Mouse (Mus musculus): ENCODE results near the gene Tmem40.
A peak's percentile ranks its signal among the peaks of the same experiment; 100 is the strongest.

Tmem40 gene

DNA sequence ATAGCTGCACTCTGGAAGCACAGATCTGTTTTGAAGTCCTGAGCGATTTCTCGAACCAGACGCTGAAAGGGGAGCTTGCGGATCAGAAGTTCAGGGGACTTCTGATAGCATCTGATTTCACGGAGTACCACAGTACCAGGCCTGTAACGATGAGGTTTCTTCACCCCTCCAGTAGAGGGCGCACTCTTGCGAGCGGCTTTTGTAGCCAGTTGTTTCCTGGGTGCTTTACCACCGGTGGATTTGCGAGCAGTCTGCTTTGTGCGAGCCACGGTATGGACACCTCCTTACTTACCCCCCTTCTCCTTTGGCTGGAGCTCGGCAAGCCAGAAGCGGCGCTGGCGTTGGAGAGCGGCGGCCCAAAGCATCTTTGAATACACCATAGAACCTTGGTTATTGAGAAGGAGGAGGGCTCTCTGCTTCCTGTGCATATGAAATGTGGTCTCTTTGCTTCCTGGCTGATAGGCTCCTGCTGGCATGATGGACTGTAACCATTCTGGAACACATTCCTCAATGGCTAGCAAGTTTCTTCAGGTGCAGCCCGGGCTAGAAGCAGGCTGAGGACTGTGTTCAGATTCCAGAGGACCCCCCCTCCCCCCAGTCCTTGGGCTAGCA lies 8.0 kb upstream of the Tmem40 start:
- no peak for DNase-seq (ENCODE audit: low spot score in 2 of 2)

DNA sequence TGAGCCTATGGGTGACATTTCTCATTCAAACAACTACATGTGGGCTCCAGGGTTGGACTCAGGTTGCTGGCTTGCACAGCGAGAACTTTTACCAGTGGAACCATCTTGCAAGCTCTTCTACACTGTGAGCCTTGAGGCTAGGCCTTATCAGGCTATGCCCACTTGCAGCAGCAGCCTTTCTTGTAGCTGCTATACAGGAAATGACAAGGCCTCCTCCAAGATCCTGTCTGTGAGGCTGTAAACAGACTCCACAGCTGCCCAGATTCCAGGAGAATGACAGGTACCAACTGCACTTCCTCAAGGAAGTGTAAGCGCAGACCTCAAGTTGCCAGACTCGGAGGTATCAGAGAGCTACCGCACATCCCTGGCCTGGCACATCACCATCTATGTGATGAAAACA lies 6.0 kb upstream of the Tmem40 start:
- DNase-seq (ENCODE audit: low spot score in 2 of 2), result no peak

GRCm38 (mm10) chr6:115767357-115767756 lies 5.1 kb upstream of the Tmem40 start:
- no peak for DNase-seq (ENCODE audit: low spot score in 2 of 2)

GRCm38 (mm10) chr6:115764179-115764578 lies 2.0 kb upstream of the Tmem40 start:
- DNase-seq (ENCODE audit: low spot score in 2 of 2), result peak; percentile 59 to 71

- DNase-seq (ENCODE audit: low spot score in 2 of 2), result no peak
These were observed 1.2 kb downstream of the Tmem40 start for GRCm38 (mm10) chr6:115760982-115761381.

DNA sequence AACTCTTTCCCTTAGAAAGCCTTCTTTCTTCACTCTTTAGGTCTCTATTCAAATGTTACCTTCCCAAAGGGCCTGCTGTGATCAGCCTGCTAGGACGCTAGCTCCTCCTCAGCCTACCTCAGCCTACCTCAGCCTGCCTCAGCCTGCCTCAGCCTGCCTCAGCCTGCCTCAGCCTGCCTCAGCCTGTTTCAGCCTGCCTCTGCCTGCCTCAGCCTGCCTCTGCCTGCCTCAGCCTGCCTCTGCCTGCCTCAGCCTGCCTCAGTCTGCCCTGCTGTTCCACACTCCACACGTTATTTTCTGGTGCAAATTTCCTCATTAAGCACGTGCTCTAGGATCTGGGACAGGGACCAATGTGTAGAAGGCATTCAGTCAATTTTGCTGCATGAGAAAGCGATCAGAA lies 2.1 kb downstream of the Tmem40 start:
- no peak for DNase-seq (ENCODE audit: low spot score in 2 of 2)

DNA sequence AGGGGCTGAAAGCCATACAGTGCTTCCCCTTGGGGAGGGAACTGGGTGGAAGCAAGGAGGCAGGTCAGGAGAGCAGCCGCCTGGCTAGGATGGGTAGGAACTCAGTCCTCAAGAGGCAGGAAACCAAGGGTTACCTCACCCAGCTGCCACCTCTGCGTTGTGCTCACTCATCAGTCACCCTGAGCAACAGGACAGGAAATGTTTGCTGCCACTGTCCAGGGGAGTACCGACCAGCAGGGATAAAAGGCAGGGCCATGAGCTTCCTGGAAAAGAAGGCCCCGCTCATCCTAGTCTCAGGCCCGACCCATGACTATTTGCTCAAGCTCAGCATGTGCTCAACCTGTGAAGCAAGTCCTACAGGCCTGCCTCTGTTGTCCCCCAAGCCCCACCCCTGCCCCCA lies 2.7 kb downstream of the Tmem40 start:
- DNase-seq (ENCODE audit: low spot score in 2 of 2), result no peak

DNA sequence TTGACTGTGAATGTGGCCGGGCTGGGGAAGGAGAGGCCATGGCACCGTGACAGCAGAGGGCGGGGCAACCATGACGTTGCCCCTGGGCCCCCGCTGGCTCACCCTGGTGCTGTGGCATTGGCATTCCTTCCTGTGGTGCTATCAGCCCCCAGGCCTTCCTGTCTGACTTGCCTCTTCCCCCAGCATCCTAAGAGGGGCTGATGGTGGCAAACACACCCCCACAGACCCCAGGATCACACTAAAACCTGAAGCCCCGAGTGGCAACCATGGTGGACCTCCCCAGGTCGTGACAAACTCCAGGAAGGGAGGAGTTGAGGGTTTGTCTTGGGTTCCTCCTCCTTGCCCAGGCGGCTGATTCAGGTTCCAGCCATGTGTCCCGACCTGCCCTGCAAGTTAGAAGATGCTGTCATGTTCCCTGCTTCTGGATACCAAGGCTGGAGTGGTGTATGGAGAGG lies 3.2 kb downstream of the Tmem40 start:
- DNase-seq (ENCODE audit: low spot score in 2 of 2), result no peak

- DNase-seq (ENCODE audit: low spot score in 2 of 2), result no peak
These were observed 6.7 kb downstream of the Tmem40 start for GRCm38 (mm10) chr6:115755536-115755935.

GRCm38 (mm10) chr6:115746326-115746725 lies 15.9 kb downstream of the Tmem40 start:
- no peak for DNase-seq (ENCODE audit: low spot score in 2 of 2)

DNA sequence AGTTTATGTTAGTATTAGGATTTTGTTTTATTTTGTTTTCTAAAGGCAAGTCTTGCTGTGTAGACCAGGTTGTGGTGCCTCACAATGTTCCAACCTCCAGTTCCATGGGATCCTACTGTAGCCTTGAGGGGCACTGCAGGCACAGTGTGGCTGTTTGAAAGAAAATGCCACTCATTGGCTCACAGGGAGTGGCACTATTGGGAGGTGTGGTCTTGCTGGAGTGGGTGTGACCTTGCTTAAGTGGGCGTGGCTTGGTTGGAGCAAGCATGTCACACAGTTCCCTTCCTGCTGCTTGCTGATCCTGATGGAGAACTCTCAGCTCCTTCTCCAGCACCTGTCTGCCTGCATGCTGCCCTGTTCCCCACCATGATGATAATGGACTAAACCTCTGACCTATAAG lies 18.6 kb downstream of the Tmem40 start:
- DNase-seq (ENCODE audit: low spot score in 2 of 2), result no peak

DNA sequence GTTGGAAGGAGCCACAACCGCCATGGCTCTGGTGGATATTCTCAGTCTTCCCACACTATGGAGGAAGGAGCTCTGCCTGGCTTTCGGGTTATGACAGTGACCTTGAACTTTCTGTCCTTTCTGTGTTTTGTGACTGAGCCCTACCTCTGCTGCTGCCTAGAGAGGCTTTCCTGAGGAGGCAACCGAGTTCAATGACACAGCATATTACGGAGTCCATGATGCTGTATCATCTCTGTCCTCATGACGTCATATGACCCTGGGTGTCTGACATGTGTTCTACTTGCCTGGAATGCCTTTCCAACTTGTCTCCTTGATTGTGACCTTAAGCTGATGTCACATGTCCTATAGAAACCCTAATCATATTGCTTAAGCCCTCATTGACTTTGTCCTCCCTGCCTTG lies 23.2 kb downstream of the Tmem40 start:
- DNase-seq (ENCODE audit: low spot score in 2 of 2), result no peak

DNA sequence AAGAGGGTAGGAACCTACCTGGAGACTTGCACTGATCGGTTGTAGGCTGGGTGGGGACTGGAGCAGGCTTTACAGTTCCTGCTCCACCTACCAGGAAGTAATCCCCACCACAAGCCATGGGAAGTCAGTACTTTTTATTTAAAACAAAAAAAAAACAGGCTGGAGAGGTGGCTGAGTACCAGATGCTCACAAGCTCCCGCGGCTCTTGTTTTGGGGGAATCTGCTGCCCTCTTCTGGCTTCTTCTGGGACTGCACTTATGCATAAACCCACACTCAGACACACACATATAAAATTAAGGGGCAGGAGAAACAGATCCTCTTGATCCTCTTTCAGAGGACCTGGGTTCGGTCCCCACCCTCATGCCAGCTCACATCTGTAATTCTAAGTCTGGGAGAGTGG lies 27.3 kb downstream of the Tmem40 start:
- peak in 1 of 2 experiments; percentile 47 for DNase-seq (ENCODE audit: low spot score in 2 of 2)

GRCm38 (mm10) chr6:115732341-115732928 lies 29.8 kb downstream of the Tmem40 start:
- DNase-seq (ENCODE audit: low spot score in 2 of 2), result no peak

DNA sequence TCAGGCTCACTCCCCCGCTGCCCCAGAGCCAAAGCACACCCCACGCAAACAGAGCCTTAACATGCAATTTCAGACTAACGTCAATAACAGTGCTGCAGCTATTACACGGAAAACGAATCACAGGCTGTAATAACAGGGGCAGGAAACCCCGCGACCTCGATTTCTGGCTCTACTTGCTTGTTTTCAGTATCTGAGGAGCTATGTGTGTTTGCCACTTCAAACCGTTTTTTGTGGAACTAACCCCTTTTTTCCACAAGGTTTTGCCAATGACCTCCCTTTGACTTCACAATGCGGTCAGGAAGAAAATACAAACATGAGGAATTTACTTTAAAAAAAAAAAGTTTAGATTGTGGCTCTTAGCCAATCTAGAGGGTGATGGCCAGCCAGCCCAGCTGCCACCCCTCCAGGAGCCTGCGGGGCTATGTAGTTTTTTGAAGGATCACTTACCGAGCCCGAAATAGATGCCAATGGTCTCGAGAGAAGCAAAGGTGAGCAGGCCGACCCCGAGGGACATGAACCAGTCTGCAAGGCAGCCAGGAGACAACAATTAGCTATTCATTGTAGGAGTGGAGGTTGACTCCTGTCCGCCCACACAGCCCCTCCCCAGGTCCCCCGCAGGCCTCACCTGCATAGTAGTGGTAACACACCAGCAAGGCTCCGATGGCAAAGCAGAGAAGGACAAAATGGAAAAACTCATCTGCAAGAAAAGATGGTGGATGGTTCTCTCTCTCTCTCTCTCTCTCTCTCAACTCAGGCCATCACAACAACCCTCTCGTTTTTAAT lies 31.5 kb downstream of the Tmem40 start:
- DNase-seq (ENCODE audit: low spot score in 2 of 2), result no peak

DNA sequence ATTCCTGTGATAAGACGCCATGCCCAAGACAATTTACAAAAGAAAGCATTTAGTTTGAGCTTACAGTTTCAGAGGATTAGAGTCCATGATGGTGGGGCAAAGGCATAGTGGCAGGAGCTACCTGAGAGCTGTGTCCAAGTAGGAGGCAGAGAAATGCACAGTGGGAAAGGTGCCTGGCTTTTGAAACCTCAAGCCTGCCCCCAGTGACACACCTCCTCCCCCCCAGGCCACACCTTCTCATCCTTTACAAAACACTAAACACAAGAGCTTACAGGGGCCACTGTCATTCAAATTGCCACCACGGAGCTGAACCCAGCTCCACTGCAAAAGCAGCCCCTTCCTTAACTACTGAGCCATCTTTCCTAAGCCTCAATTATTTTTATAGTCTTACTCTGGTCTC lies 34.6 kb downstream of the Tmem40 start:
- no peak for DNase-seq (ENCODE audit: low spot score in 2 of 2)

GRCm38 (mm10) chr6:115727108-115727507 lies 35.1 kb downstream of the Tmem40 start:
- peak; percentile 52 to 72 for DNase-seq (ENCODE audit: low spot score in 2 of 2)

GRCm38 (mm10) chr6:115722246-115722645 lies 40.0 kb downstream of the Tmem40 start:
- DNase-seq (ENCODE audit: low spot score in 2 of 2), result no peak

DNA sequence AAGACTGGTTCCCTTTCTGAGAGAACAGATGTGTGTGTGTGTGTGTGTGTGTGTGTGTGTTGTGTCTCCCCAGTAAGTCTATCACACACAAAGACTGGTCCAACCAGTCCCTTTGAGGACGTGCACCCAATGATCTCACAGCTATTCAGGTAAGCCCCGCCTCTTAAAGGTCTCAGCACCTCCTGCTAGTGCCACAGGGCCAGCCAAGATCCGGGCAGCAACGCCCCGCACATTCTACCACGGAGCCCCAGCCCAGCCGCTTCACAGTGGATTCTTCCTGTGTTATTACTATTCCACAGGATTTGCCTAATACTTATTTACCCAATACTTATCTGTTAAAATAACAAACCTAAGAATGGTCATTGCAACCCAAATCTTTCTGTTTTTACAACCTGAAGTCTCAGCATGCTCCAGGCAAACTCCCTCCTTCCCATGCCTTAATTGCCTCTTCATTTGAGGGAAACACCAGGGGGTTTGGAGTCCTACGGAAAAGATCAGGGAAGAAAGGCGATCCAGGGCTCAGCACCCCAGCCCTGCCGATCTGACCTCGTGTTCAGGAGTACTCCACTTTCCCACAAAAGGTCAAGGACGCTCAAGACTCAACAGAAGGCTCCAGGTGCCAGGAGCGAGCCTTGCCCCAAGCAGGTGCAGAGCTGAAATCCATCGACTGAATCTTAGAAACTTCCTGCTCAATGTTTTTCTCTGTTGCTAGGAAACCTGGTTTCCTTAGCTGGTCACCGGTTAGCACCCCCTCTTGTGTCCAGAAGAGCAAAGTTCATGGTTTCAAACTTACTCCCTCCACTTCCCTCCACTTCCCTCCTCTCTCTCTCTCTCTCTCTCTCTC lies 44.3 kb downstream of the Tmem40 start:
- DNase-seq (ENCODE audit: low spot score in 2 of 2), result peak; percentile 51 to 59

DNA sequence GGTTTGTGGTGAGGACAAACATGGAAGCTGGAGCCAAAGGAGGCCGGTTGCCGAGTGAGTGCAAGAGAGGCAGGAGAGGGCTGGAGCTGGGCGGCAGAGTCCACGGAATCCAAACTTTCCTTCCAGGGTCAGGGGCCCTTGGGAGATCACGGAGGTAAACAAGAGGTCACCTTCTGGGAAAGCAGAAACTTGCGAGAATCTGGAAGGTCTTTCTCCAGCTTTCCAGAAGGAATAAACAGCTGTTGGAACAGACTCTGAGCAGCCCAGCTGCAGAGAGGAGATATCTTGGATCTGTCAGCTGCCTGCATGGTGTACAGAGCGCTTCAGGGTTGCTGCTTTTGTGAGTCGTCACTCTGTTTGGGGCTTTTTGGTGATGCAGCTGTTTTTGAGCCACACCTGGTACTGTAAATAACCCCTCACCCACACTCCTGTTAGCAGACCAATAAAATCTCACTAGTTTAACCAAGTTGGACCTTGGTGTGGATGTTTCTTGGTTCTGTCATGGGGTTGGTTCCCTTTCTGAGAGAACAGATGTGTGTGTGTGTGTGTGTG lies 45.0 kb downstream of the Tmem40 start:
- peak; percentile 27 to 41 for DNase-seq (ENCODE audit: low spot score in 2 of 2)

DNA sequence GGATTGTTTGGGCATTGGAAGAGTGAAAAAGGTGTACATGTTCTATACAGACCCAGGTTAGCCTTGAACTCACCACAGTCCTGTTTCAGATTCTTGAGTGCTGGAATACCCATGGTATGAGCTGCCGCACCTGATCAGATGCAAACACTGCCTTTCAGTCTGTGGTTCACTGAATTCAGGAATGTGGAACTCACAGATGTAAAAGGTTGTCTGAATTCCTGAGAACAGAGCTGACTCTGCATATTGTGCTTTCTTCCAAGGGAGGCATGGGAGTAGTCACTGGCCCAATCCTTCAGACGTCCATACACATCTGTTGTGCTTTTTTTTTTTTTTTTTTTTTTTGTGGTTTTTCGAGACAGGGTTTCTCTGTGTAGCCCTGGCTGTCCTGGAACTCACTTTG lies 50.9 kb downstream of the Tmem40 start:
- DNase-seq (ENCODE audit: low spot score in 2 of 2), result no peak

GRCm38 (mm10) chr6:115702901-115703300 lies 59.3 kb downstream of the Tmem40 start:
- DNase-seq (ENCODE audit: low spot score in 2 of 2), result no peak
